Mouse (Mus musculus) kidney, embryonic 16.5 days (tissue): ENCODE data around the gene Ripply2. TPM values are rescaled to one million over a fixed set of nuclear protein-coding genes. Genes with fewer than 3 reads are reported as not detected.

Experiments
- polyA plus RNA-seq: library from polyadenylated mRNA; unstranded; fragments of >200 nt; fragmentation: Nextera tagmentation; extraction: Ambion mirVana; gene quantifications from 2 replicates; pipeline ENCODE4 v1.2.1, GENCODE M21; 2015

The Ripply2 gene
- polyA plus RNA-seq, 1 experiment from 2014 or later = 0.90 TPM

Other genes starting within 250 kb of the Ripply2 start
- 18.4 and 20.1 TPM in 2 replicates for gene Snap91, start 134.9 kb upstream of the Ripply2 start, polyA plus RNA-seq
- gene Cyb5r4, start 6.5 kb downstream of the Ripply2 start, polyA plus RNA-seq = 64.8 and 68.3 TPM in 2 replicates
- gene Mrap2, start 128.8 kb downstream of the Ripply2 start, polyA plus RNA-seq = 0.21 and 0.26 TPM in 2 replicates
- gene Cep162, start 240.0 kb downstream of the Ripply2 start, polyA plus RNA-seq = 5.7 and 7.4 TPM in 2 replicates